Mouse (Mus musculus) cerebellum, adult 2 months (tissue): ENCODE data around the gene Tmco4.

Source experiments
- CTCF ChIP-seq: fragments of 200-500 bp; IDR thresholded peaks from 2 replicates; pipeline ENCODE4 v1.5.1; 2011; ENCODE audit warnings: low read depth, mild to moderate bottlenecking, control low read depth, low read length, moderate library complexity, borderline replicate concordance; ENCODE audit not compliant: insufficient read depth
- POLR2A ChIP-seq: fragments of 200-500 bp; IDR thresholded peaks from 2 replicates; pipeline ENCODE4 v1.6.1; 2011; ENCODE audit warnings: low read length, control low read depth, borderline replicate concordance; ENCODE audit not compliant: insufficient read depth

GRCm38 (mm10) chr4:139005214-139005613 is 32.5 kb downstream of the Tmco4 start:
- TF ChIP-seq POLR2A (no peak), CTCF (no peak)
